Mouse (Mus musculus) Patski (cell line): Measurements from ENCODE around the gene 4933417A18Rik. TPM values are rescaled to one million over a fixed set of nuclear protein-coding genes. Genes with fewer than 3 reads are reported as not detected.
"Not testable (repeated sequence)": the region's sequence is repeated elsewhere in the genome, so short reads cannot be mapped to it uniquely, and the experiment has no call there.

ENCODE experiments used
- ATAC-seq: fragments of 100-300 bp; one replicate; pipeline ENCODE4 v1.8.0; 2021
- CTCF ChIA-PET: fragments of 350-600 bp; sonication (Branson Sonifier 250); formaldehyde crosslinking; loops from one replicate; lab custom pipeline; 2022; ENCODE audit warnings: inconsistent platforms; lab: Charles Lee
- POLR2A ChIA-PET: fragments of 350-600 bp; sonication (Branson Sonifier 250); formaldehyde crosslinking; loops from one replicate; lab custom pipeline; 2022; ENCODE audit warnings: antibody characterized with exemption, inconsistent platforms; lab: Charles Lee
- DNase-seq: peaks from one replicate; pipeline ENCODE4 v3.0.0-alpha.2; 2011; ENCODE audit warnings: low read depth, low spot score
- H3K27me3 ChIP-seq: fragments of 371-371 bp; one replicate; pipeline ENCODE4 v1.5.1; 2021
- CTCF ChIP-seq: fragments of 100-300 bp; IDR thresholded peaks from one replicate; pipeline ENCODE4 v1.5.1; 2021
- in situ Hi-C: fragments of 300-500 bp; cut with MboI; formaldehyde crosslinking; loops from 3 replicates; pipeline ENCODE4 v1.11.1; 2018; ENCODE audit warnings: low pct_unique_long_range_greater_than_20kb, mixed read lengths
- polyA plus RNA-seq: library from polyadenylated mRNA; unstranded; gene quantifications from one replicate; pipeline ENCODE4 v1.2.3, GENCODE M21; 2021

4933417A18Rik gene
- polyA plus RNA-seq, 1 experiment from 2014 or later = not detected

GRCm38 (mm10) chr13:34973149-34973548, 48.9 kb downstream of the 4933417A18Rik start:
- in situ Hi-C loops = no loop called here
- no peak for DNase-seq
- POLR2A ChIA-PET = interaction anchor here (0.5 to 1.6 kb wide), 2 partner anchors 10 to 21 kb away, joined by 3 to 4 read pairs; no protein-coding TSS in a partner anchor
- peak; percentile 83 for TF ChIP-seq CTCF
- ATAC-seq = no peak
- peaks cover 20% of the 10 kb centered on the region for H3K27me3 ChIP-seq
- CTCF ChIA-PET = interaction anchor here (0.7 to 2.8 kb wide), 17 partner anchors 9 to 96 kb away, joined by 3 to 19 read pairs (median 5); no protein-coding TSS in a partner anchor

DNA sequence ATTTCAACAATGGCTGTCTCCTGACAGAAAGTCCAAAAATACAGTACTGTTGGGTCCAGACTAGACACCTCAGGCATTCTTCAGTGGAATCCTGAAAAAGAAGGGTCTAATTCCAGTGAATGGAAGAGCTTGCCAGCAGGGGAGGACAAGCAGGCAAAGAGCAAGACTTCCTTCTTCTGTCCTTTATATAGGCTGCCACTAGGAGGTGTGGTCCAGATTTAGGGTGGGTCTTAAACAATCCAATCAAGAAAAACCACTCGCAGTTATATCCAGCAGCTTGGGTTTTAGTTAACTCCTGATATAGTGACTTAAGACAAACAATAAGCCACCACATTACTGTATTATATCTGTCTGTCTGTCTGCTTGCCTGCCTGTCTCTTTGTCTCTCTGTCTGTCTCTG, 49.6 kb downstream of the 4933417A18Rik start:
- no peak for ATAC-seq

DNA sequence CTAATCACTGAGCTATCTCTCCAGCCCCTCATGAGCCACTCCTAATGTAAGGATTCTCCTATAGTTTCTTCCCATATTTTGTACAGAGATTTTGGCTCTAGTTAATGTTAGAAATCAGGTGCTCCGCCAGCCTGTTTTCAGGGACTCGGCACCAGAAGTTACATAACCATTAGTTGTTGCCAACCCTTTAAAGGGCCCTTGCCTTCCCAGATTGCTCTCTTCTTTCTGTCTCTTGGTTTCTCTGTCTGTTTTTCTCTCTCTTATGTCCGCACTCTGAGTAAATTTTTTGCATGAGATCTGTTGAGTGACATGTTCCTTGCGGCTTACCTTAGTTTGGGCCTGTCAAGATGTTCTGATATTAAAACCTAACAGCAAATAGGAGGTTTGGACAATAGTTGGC, 51.9 kb downstream of the 4933417A18Rik start:
- ChIA-PET POLR2A (no interaction called here), CTCF (no interaction called here)
- in situ Hi-C loops = no loop called here
- no peak for TF ChIP-seq CTCF
- no peak for ATAC-seq
- no peak for DNase-seq
- H3K27me3 ChIP-seq = peaks cover under 1% of the 10 kb centered on the region

More for the DNA sequence above, 49.6 kb downstream of the 4933417A18Rik start:
- peaks cover 14% of the 10 kb centered on the region for H3K27me3 ChIP-seq
- ChIA-PET CTCF (interaction anchor here (0.7 to 2.8 kb wide), 18 partner anchors 9 to 97 kb away, joined by 3 to 19 read pairs (median 5); no protein-coding TSS in a partner anchor), POLR2A (interaction anchor here (1.6 kb wide), 1 partner anchor 9 kb away, joined by 4 read pairs; no protein-coding TSS in a partner anchor)
- peak; percentile 32 for TF ChIP-seq CTCF
- no peak for DNase-seq
- in situ Hi-C loops = no loop called here

- ATAC-seq = no peak
- CTCF ChIA-PET = no interaction called here
- in situ Hi-C loops = no loop called here
- POLR2A ChIA-PET = interaction anchor here (1.1 kb wide), 1 partner anchor 17 kb away, joined by 3 read pairs; no protein-coding TSS in a partner anchor
- no peak for TF ChIP-seq CTCF
- no peak for DNase-seq
- no peaks in the 10 kb centered on the region for H3K27me3 ChIP-seq
These were observed 53.2 kb downstream of the 4933417A18Rik start for GRCm38 (mm10) chr13:34977410-34977809.

- ATAC-seq, DNase-seq, H3K27me3 ChIP-seq, in situ Hi-C loops, POLR2A ChIA-PET: not testable (repeated sequence)
- CTCF ChIA-PET = interaction anchor here (1.2 to 1.4 kb wide), 2 partner anchors 9 to 53 kb away, joined by 3 to 4 read pairs; no protein-coding TSS in a partner anchor
These were observed 54.4 kb downstream of the 4933417A18Rik start for GRCm38 (mm10) chr13:34978635-34979034.

- CTCF ChIA-PET = interaction anchor here (2.1 kb wide), 1 partner anchor 10 kb away, joined by 6 read pairs; no protein-coding TSS in a partner anchor
- in situ Hi-C loops = loop anchor here (5.0 kb wide), 1 partner anchor 34 kb away; no protein-coding TSS in a partner anchor
- ATAC-seq, DNase-seq, H3K27me3 ChIP-seq: not testable (repeated sequence)
- POLR2A ChIA-PET = interaction anchor here (1.3 kb wide), 1 partner anchor 10 kb away, joined by 4 read pairs; no protein-coding TSS in a partner anchor
These were observed 59.3 kb downstream of the 4933417A18Rik start for GRCm38 (mm10) chr13:34983479-34983878.

DNA sequence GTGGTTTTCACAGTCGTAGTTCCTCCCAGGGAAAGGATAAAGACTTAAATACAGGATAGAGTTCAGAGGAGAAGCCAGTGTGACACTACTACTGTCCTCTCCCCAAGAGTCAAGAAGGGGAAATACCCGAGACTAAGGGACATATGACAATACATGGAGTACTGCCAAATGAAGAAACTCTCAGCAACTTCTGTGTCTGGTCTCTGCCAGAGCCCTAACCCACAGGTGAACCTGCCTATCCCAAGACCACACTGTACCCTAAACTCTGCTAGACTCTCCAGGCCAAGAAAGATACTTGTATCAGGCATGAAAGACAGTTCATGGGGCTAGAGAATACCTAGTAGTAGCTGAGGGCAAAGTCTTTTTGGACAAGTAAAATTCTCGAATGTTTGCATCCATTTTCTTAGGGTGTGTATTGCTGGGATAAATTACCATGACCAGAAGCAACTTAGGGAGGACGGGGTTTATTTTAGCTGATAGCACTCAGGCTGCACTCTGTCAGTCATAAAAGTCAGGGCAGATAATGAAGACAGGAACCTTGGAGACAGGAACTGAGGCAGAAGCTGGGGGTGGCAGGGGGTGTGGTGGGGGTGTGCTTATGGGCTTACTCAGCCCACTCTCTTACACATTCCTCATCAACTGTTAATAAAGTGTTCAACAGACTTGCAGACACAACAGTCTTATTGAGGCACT, 67.5 kb downstream of the 4933417A18Rik start:
- ChIA-PET POLR2A (interaction anchor here (0.7 kb wide), 1 partner anchor 68 kb away, joined by 3 read pairs; the partner anchor contains the start of genes 4933417A18Rik and Fam217a), CTCF (interaction anchor here (0.9 kb wide), 1 partner anchor 18 kb away, joined by 7 read pairs; no protein-coding TSS in a partner anchor)
- H3K27me3 ChIP-seq = no peaks in the 10 kb centered on the region
- no peak for DNase-seq
- no peak for TF ChIP-seq CTCF
- no peak for ATAC-seq
- in situ Hi-C loops = no loop called here

DNA sequence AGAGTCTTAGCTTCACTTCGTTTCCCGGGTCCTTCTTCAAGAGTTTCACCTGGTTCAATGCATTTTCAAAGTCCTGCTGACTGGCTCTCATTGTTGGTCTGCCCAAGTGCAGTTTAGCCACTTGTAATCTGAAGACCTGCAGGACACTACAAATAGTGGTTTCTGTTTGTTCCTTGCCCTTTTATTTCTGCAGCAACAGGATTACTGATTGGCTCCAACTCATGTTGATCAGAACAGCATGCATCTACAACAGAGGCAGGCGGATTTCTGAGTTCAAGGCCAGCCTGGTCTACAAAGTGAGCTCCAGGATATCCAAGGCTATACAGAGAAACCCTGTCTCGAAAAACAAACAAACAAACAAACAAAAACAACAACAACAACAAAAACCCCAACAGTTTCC, 68.9 kb downstream of the 4933417A18Rik start:
- in situ Hi-C loops = no loop called here
- ChIA-PET CTCF (interaction anchor here (1.3 to 2.1 kb wide), 2 partner anchors 19 to 38 kb away, joined by 5 to 13 read pairs; no protein-coding TSS in a partner anchor), POLR2A (no interaction called here)
- H3K27me3 ChIP-seq = no peaks in the 10 kb centered on the region
- DNase-seq = no peak
- TF ChIP-seq CTCF = no peak
- no peak for ATAC-seq

DNA sequence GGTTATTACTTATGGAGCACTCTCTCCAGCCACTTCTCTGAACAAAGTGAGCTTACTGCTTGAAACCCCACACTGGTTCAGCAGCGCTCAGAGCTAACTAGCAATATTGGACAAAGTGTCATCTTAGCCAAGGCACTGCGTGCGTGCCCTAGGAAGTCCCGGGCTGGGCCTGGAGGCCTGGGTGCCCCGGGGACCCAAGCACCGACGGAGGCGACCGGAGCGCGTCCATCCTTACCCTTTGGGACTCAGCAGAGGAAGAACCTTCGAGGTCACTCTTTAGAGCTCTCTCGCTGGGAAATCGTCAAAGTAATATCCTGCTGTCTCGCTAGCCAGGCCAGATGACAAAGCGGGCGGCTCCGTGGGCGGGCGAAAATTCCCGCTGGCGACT, 69.4 kb downstream of the 4933417A18Rik start:
- H3K27me3 ChIP-seq = no peaks in the 10 kb centered on the region
- no peak for TF ChIP-seq CTCF
- CTCF ChIA-PET = interaction anchor here (1.0 to 2.1 kb wide), 6 partner anchors 11 to 38 kb away, joined by 4 to 13 read pairs (median 4); no protein-coding TSS in a partner anchor
- ATAC-seq (peak; percentile 40), DNase-seq (no peak)
- in situ Hi-C loops = no loop called here
- POLR2A ChIA-PET = interaction anchor here (0.6 to 1.8 kb wide), 5 partner anchors 11 to 116 kb away, joined by 3 to 5 read pairs (median 4); no protein-coding TSS in a partner anchor

DNA sequence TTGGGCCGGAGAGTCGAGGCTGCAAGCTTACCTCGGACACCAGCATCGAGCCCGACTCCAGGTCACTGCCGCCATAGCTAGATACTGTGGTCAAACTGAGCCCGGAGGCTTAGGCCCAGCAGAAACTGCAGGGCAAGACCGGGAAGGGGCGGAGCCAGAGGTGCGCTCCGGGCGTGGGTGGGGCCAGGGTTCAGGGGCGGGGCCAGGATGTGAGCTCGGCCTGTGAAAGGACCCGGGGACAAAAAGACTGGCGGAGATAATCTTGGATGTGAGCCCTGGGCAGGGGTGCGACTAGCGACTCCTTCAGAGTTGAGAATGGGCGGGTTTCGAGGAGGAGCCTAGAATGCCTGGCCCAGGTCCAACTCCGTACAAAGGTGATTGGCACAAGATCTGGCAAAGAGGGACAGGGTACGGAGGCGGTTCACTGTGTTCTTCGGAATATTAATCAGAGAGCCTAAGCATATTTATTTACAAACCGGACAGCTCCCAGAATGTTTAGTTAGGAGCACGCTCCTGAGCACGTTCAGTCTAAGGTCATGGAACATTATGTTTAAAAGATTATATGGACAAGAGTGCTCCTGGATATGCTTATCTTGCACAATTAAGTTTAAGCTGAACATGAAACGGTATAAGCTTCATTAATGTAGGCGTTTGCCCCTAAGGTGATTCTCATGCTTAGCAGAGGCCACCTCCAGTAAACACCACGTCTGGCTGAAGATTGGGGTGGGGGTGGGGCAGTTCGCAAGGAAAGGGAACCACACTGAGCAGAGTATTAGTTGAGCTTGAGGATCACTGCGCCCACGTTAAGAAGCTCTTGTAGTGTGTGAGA, 70.0 kb downstream of the 4933417A18Rik start:
- ATAC-seq (peak; percentile 85), DNase-seq (peak; percentile 79)
- in situ Hi-C loops = no loop called here
- POLR2A ChIA-PET = interaction anchor here (0.6 to 1.8 kb wide), 7 partner anchors 10 to 884 kb away, joined by 3 to 5 read pairs (median 3); no protein-coding TSS in a partner anchor
- TF ChIP-seq CTCF = no peak
- CTCF ChIA-PET = interaction anchor here (1.0 to 2.1 kb wide), 8 partner anchors 10 to 953 kb away, joined by 3 to 13 read pairs (median 4); no protein-coding TSS in a partner anchor
- no peaks in the 10 kb centered on the region for H3K27me3 ChIP-seq
